Mouse (Mus musculus): Measurements from ENCODE around the gene Fggy. TPM values are rescaled to one million over a fixed set of nuclear protein-coding genes. Genes with fewer than 3 reads are reported as not detected.

Gene Fggy
- total RNA-seq, 2 experiments from 2014 or later = 37.6 to 72.7 TPM

DNA sequence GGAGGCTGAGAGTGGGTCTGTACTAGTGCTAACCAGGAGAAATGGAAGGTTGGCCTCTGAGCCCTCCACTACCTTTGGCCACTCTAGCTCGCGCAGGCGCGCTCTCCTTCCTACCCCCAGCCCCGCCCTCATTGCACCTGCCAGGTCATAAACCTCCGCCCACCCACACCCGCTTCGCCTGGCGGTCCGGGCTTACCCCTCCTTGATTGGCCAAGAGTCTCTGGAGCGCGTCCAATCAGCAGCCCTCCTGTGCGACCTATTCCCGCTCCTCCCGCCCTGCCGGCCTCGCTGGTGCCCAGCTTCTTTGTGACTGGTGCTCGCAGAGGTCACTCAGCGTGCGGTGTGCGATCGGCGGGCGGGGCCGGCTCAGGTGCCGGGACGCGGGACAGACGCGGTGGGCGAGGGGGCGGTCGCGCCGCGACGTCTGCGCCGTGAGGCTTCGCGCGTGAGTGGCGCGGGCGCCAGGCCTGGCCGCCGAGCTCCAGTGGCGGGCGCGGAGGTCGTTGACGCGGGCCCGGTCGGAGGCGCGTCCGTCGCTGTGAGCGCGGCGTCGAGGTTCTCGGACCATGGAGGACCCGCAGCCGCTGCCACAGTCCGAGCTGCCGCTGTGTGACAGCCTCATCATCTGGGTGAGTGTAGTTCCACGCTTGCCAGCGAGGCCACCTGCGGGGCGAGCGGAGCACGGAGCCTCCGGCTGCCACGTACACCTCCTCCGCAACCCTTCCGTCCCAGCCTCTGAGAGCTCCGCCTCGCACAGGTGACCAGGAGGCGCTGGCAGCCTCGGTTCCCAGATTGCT lies 409.8 kb downstream of the Fggy start, which contains the start of gene Hook1:
TSS of gene Hook1 (plus strand) at position 313 of the 797 bp plus-strand sequence.
- DNase-seq (ENCODE audit: low spot score in 2 of 2) = peak; percentile 74 to 86
